Mouse (Mus musculus): Measurements from ENCODE around the gene Syt7. TPM values are rescaled to one million over a fixed set of nuclear protein-coding genes. Genes with fewer than 3 reads are reported as not detected.

Gene Syt7
- total and polyA plus RNA-seq, 3 experiments: not detected

DNA sequence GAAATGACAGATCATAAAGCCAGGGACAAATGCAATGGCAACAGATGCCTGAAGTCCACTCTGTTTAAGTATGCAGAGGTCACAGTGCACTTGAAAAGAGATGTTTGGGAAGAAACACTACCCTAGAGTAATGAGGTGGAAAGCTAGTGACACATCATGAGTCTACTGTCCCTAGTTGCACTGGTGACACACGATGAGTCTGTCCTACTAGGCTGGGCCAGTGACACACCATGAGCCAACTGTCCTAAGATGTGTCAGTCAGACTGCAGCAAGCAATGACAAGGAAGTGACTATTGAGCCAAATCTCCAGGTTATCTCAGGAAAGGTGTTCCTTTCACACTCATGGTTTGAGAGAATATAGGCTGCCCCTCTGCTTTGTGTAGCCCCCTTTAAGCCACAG, 106.8 kb downstream of the Syt7 start:
- Histone ChIP-seq H3K9ac (ENCODE audit: insufficient read depth, low read depth) (no peak overlapping the region), H3K36me3 (replicated peaks in 1 of 2; ENCODE audit: control insufficient read depth in 1 of 2, insufficient read depth in 1 of 2, low read length in 1 of 2) (peaks cover 28 to 72% of the 10 kb centered on the region in 2 experiments), H3K27me3 (replicated peaks) (no peaks in the 10 kb centered on the region), H3K4me2 (ENCODE audit: insufficient read depth, low read depth, poor library complexity, severe bottlenecking) (no peak overlapping the region), H3K9me3 (replicated peaks; ENCODE audit: low read length) (no peaks in the 10 kb centered on the region), H3K27ac (ENCODE audit: insufficient read depth, low read depth) (no peak overlapping the region), H3K4me1 (ENCODE audit: control insufficient read depth in 1 of 2, insufficient read depth in 2 of 2) (no peaks in the 10 kb centered on the region), H3K79me2 (replicated peaks; ENCODE audit: control insufficient read depth, extremely low read depth, insufficient read depth, poor library complexity, severe bottlenecking) (no peaks in the 10 kb centered on the region), H3K4me3 (replicated peaks in 1 of 3; ENCODE audit: low read depth in 2 of 3, low read length in 2 of 3, poor library complexity in 1 of 3) (no peak overlapping the region)
- dilution Hi-C loops (cut with MboI; ENCODE audit: extremely low pct_ligation_motif_present, extremely low pct_unique_long_range_greater_than_20kb, low sequenced_read_pairs) (no loop called here), in situ Hi-C loops (cut with MboI; ENCODE audit: low pct_ligation_motif_present, low pct_unique_long_range_greater_than_20kb, low sequenced_read_pairs) (no loop called here)
- no peak for DNase-seq (ENCODE audit: extremely low read depth)
- no peak for TF ChIP-seq UBTF (IDR thresholded peaks at IDR 0.05; ENCODE audit: low read depth, low read length)
- TF ChIP-seq TBP (conservative IDR thresholded peaks at IDR 0.05; ENCODE audit: low read depth, low read length): no peak
- no peak for TF ChIP-seq BHLHE40 (IDR thresholded peaks at IDR 0.05; ENCODE audit: low read depth, low read length)
- TF ChIP-seq MEF2A (IDR thresholded peaks at IDR 0.05; ENCODE audit: borderline replicate concordance, low read depth, low read length): no peak
- TF ChIP-seq ZNF384 (IDR thresholded peaks at IDR 0.05; ENCODE audit: low read depth, low read length): no peak
- no peak for TF ChIP-seq MYC (IDR thresholded peaks at IDR 0.05; ENCODE audit: low read depth, low read length)
- TF ChIP-seq KAT2A (IDR thresholded peaks at IDR 0.05; ENCODE audit: insufficient replicate concordance, low read length): no peak
- no peak for TF ChIP-seq USF1 (IDR thresholded peaks at IDR 0.05; ENCODE audit: low read depth, low read length)
- no peak for TF ChIP-seq MXI1 (IDR thresholded peaks at IDR 0.05; ENCODE audit: low read depth, low read length)
- no peak for TF ChIP-seq MAZ (IDR thresholded peaks at IDR 0.05; ENCODE audit: low read depth, low read length)
- no peak for TF ChIP-seq POLR2A (IDR thresholded peaks at IDR 0.05; ENCODE audit: low read depth, low read length)
- no peak for TF ChIP-seq HCFC1 (IDR thresholded peaks at IDR 0.05; ENCODE audit: low read depth, low read length)

DNA sequence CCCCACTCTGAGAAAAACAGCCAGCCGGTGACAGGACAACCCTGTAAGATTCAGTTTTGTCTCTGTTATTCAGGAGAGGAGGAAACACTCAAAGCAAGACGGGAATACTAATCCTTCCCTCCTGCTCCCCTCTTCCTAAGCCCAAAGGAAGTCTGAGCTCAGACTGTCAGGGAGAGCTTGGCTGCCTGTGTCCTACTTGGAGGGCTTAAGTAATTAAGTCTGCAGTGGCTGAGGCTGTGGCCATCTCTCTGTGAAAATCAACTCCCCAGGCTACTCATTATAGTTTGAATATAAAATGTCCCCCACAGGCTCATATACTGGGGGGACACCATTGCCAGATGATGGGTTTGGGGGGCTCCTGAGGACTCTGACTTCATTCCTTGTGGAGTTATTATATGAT, 108.1 kb downstream of the Syt7 start:
- Histone ChIP-seq H3K27me3 (replicated peaks) (no peaks in the 10 kb centered on the region), H3K36me3 (replicated peaks in 1 of 2; ENCODE audit: control insufficient read depth in 1 of 2, insufficient read depth in 1 of 2, low read length in 1 of 2) (peaks cover 40 to 85% of the 10 kb centered on the region in 2 experiments), H3K4me1 (ENCODE audit: control insufficient read depth in 1 of 2, insufficient read depth in 2 of 2) (no peaks in the 10 kb centered on the region), H3K27ac (ENCODE audit: insufficient read depth, low read depth) (no peak overlapping the region), H3K9ac (ENCODE audit: insufficient read depth, low read depth) (no peak overlapping the region), H3K9me3 (replicated peaks; ENCODE audit: low read length) (no peaks in the 10 kb centered on the region), H3K4me3 (replicated peaks in 1 of 3; ENCODE audit: low read depth in 2 of 3, low read length in 2 of 3, poor library complexity in 1 of 3) (no peak overlapping the region), H3K4me2 (ENCODE audit: insufficient read depth, low read depth, poor library complexity, severe bottlenecking) (no peak overlapping the region), H3K79me2 (replicated peaks; ENCODE audit: control insufficient read depth, extremely low read depth, insufficient read depth, poor library complexity, severe bottlenecking) (no peaks in the 10 kb centered on the region)
- TF ChIP-seq NELFE (IDR thresholded peaks at IDR 0.05; ENCODE audit: low read depth, low read length) (no peak), USF2 (conservative IDR thresholded peaks at IDR 0.05; ENCODE audit: low read depth, low read length) (no peak), RAD21 (IDR thresholded peaks at IDR 0.05; ENCODE audit: low read depth, low read length) (no peak), ZKSCAN1 (IDR thresholded peaks at IDR 0.05; ENCODE audit: borderline replicate concordance, low read depth, low read length) (no peak), PAX5 (IDR thresholded peaks at IDR 0.05; ENCODE audit: low read length) (no peak), POLR2AphosphoS2 (IDR thresholded peaks at IDR 0.05; ENCODE audit: low read depth, low read length) (no peak), JUND (conservative IDR thresholded peaks at IDR 0.05; ENCODE audit: low read depth, low read length) (no peak), ZMIZ1 (IDR thresholded peaks at IDR 0.05; ENCODE audit: low read depth, low read length) (no peak), TCF12 (IDR thresholded peaks at IDR 0.05; ENCODE audit: low read depth, low read length) (no peak), BHLHE40 (IDR thresholded peaks at IDR 0.05; ENCODE audit: low read depth, low read length) (no peak), JUN (IDR thresholded peaks at IDR 0.05; ENCODE audit: insufficient read depth, low read depth, low read length) (no peak), GABPA (IDR thresholded peaks at IDR 0.05; ENCODE audit: insufficient replicate concordance, low read depth, low read length) (no peak), TBP (conservative IDR thresholded peaks at IDR 0.05; ENCODE audit: low read depth, low read length) (no peak), ELF1 (IDR thresholded peaks at IDR 0.05; ENCODE audit: low read depth, low read length) (no peak), E2F4 (IDR thresholded peaks at IDR 0.05; ENCODE audit: insufficient replicate concordance, low read depth, low read length) (no peak)
- in situ Hi-C loops (cut with MboI; ENCODE audit: low pct_ligation_motif_present, low pct_unique_long_range_greater_than_20kb, low sequenced_read_pairs): no loop called here
- DNase-seq (ENCODE audit: extremely low read depth): no peak
- dilution Hi-C loops (cut with MboI; ENCODE audit: extremely low pct_ligation_motif_present, extremely low pct_unique_long_range_greater_than_20kb, low sequenced_read_pairs): no loop called here

Measured in CH12.LX (cell line).